14 mouse cellular contexts compared by ENCODE assay signal in genomic region chr19:10373191-10373590, GRCm38 (mm10). TPM values are rescaled to one million over a fixed set of nuclear protein-coding genes. Genes with fewer than 3 reads are reported as not detected.
"Had no signal": no experiment of that assay in that cellular context is flagged by ENCODE, and none has a peak within 500 bp of the region (broad histone marks: within the 10 kb centered on the region; RNA-seq: fewer than 3 reads in every experiment).

No protein-coding gene starts in this region.

- DNase-seq: lung, adult 2 months; lung, postnatal 14 days; lung, postnatal 36 days; retina, postnatal 1 day; right cerebral cortex, adult 18-20 months; right cerebral cortex, postnatal 25 days; right cerebral cortex, postnatal 4 days; spleen, adult 18-20 months; thymus, adult 18-20 months; thymus, postnatal 14 days; thymus, postnatal 36 days had no signal

RNA-seq across cellular contexts. Expression of gene Syt7, which starts 15.7 kb away (rescaled TPM):
- total RNA-seq: megakaryocyte progenitor cell, adult 5-6 weeks; monocyte, adult 5-6 weeks; neutrophil, adult 5-6 weeks had no signal
